Mouse (Mus musculus) CH12.LX (cell line): ENCODE data around the gene Krt28. TPM values are rescaled to one million over a fixed set of nuclear protein-coding genes. Genes with fewer than 3 reads are reported as not detected.
A peak's percentile ranks its signal among the peaks of the same experiment; 100 is the strongest.

ENCODE experiments used
- DNase-seq: peaks from one replicate; pipeline ENCODE4 v3.0.0-alpha.2; 2013; ENCODE audit errors: extremely low read depth
- H3K27ac ChIP-seq: 2 replicates; pipeline ENCODE4 v1.5.1; 2012; ENCODE audit warnings: low read depth, mild to moderate bottlenecking, control low read depth, moderate library complexity; ENCODE audit not compliant: insufficient read depth
- H3K27me3 ChIP-seq: replicated peaks from 2 replicates; pipeline ENCODE3; 2012; ENCODE audit warnings: inconsistent platforms
- H3K36me3 ChIP-seq, 2 experiments: replicated peaks in 1 of 2; 2 replicates each; pipeline versions ENCODE3 to v1.6.1; 2012; ENCODE audit warnings: inconsistent platforms in 1 of 2, low read length in 1 of 2, mild to moderate bottlenecking in 1 of 2, mixed read lengths in 1 of 2, moderate library complexity in 1 of 2; ENCODE audit not compliant: control insufficient read depth in 1 of 2, insufficient read depth in 1 of 2
- H3K4me1 ChIP-seq, 2 experiments: 2 replicates each; pipeline ENCODE4 v1.6.1; 2012; ENCODE audit warnings: inconsistent platforms in 1 of 2, moderate library complexity in 1 of 2; ENCODE audit not compliant: insufficient read depth in 2 of 2, control insufficient read depth in 1 of 2
- H3K4me2 ChIP-seq: 2 replicates; pipeline ENCODE4 v1.6.1; 2012; ENCODE audit warnings: low read depth, mild to moderate bottlenecking, control low read depth; ENCODE audit not compliant: poor library complexity, insufficient read depth, severe bottlenecking
- H3K4me3 ChIP-seq, 3 experiments: fragments of 150-350 bp in 1 of 3; sonication (generic) in 1 of 3; replicated peaks in 1 of 3; 2 replicates each; pipeline versions ENCODE3 to v1.5.1; 2011 to 2012; ENCODE audit warnings: low read depth in 2 of 3, low read length in 2 of 3, mild to moderate bottlenecking in 2 of 3, moderate library complexity in 2 of 3, control low read depth in 1 of 3, improper control_type of control experiment in 1 of 3, inconsistent platforms in 1 of 3, mixed read lengths in 1 of 3; ENCODE audit not compliant: poor library complexity in 1 of 3
- H3K79me2 ChIP-seq: replicated peaks from 2 replicates; pipeline ENCODE4 v1.6.1; 2012; ENCODE audit warnings: mild to moderate bottlenecking, moderate library complexity; ENCODE audit not compliant: control insufficient read depth, poor library complexity, insufficient read depth, severe bottlenecking; ENCODE audit errors: extremely low read depth
- H3K9ac ChIP-seq: 2 replicates; pipeline ENCODE4 v1.6.1; 2012; ENCODE audit warnings: low read depth, mild to moderate bottlenecking, control low read depth, moderate library complexity; ENCODE audit not compliant: insufficient read depth
- H3K9me3 ChIP-seq: replicated peaks from 2 replicates; pipeline ENCODE3; 2012; ENCODE audit warnings: low read length, inconsistent platforms, mixed read lengths
- BHLHE40 ChIP-seq: IDR thresholded peaks from 2 replicates; pipeline ENCODE4 v1.6.1; 2011; ENCODE audit warnings: mild to moderate bottlenecking, low read depth, low read length, improper control_type of control experiment
- CHD1 ChIP-seq: IDR thresholded peaks from 2 replicates; pipeline ENCODE4 v1.6.1; 2012; ENCODE audit warnings: low read depth, low read length, improper control_type of control experiment, inconsistent platforms
- CHD2 ChIP-seq: IDR thresholded peaks from 2 replicates; pipeline ENCODE4 v1.6.1; 2011; ENCODE audit warnings: low read length, improper control_type of control experiment
- CTCF ChIP-seq, 2 experiments: IDR thresholded peaks in 1 of 2; conservative IDR thresholded peaks in 1 of 2; 2 replicates each; pipeline ENCODE4 v1.5.1; 2011 to 2012; ENCODE audit warnings: low read depth in 2 of 2, low read length in 2 of 2, improper control_type of control experiment in 1 of 2, inconsistent platforms in 1 of 2, mild to moderate bottlenecking in 1 of 2, moderate library complexity in 1 of 2
- ELF1 ChIP-seq: IDR thresholded peaks from 2 replicates; pipeline ENCODE4 v1.6.1; 2014; ENCODE audit warnings: low read depth, mild to moderate bottlenecking, inconsistent platforms, low read length, improper control_type of control experiment
- EP300 ChIP-seq: IDR thresholded peaks from 2 replicates; pipeline ENCODE4 v1.6.1; 2011; ENCODE audit warnings: low read length, improper control_type of control experiment
- ETS1 ChIP-seq: conservative IDR thresholded peaks from 2 replicates; pipeline ENCODE4 v1.6.1; 2012; ENCODE audit warnings: low read depth, mild to moderate bottlenecking, inconsistent platforms, low read length, improper control_type of control experiment, moderate library complexity
- GABPA ChIP-seq: IDR thresholded peaks from 2 replicates; pipeline ENCODE4 v1.6.1; 2012; ENCODE audit warnings: low read depth, low read length, improper control_type of control experiment, inconsistent platforms; ENCODE audit not compliant: insufficient replicate concordance
- HCFC1 ChIP-seq: IDR thresholded peaks from 2 replicates; pipeline ENCODE4 v1.6.1; 2012; ENCODE audit warnings: low read depth, mild to moderate bottlenecking, inconsistent platforms, low read length, improper control_type of control experiment
- IRF4 ChIP-seq: IDR thresholded peaks from 2 replicates; pipeline ENCODE4 v1.6.1; 2014; ENCODE audit warnings: low read depth, mild to moderate bottlenecking, inconsistent platforms, low read length, improper control_type of control experiment
- JUN ChIP-seq: IDR thresholded peaks from 2 replicates; pipeline ENCODE4 v1.6.1; 2011; ENCODE audit warnings: low read depth, mild to moderate bottlenecking, low read length, improper control_type of control experiment, moderate library complexity; ENCODE audit not compliant: insufficient read depth
- MAX ChIP-seq: IDR thresholded peaks from 2 replicates; pipeline ENCODE4 v1.6.1; 2011; ENCODE audit warnings: low read length, improper control_type of control experiment
- MAZ ChIP-seq: IDR thresholded peaks from 2 replicates; pipeline ENCODE4 v1.6.1; 2012; ENCODE audit warnings: low read depth, mild to moderate bottlenecking, inconsistent platforms, low read length, improper control_type of control experiment, moderate library complexity
- MEF2A ChIP-seq: IDR thresholded peaks from 2 replicates; pipeline ENCODE4 v1.6.1; 2014; ENCODE audit warnings: low read depth, mild to moderate bottlenecking, inconsistent platforms, low read length, improper control_type of control experiment, borderline replicate concordance
- MXI1 ChIP-seq: IDR thresholded peaks from 2 replicates; pipeline ENCODE4 v1.6.1; 2011; ENCODE audit warnings: mild to moderate bottlenecking, low read depth, low read length, improper control_type of control experiment
- MYC ChIP-seq: IDR thresholded peaks from 2 replicates; pipeline ENCODE4 v1.6.1; 2011; ENCODE audit warnings: low read depth, mild to moderate bottlenecking, improper control_type of control experiment, low read length
- NELFE ChIP-seq: IDR thresholded peaks from 2 replicates; pipeline ENCODE4 v1.6.1; 2011; ENCODE audit warnings: low read depth, low read length, improper control_type of control experiment
- NRF1 ChIP-seq: IDR thresholded peaks from 2 replicates; pipeline ENCODE4 v1.6.1; 2014; ENCODE audit warnings: low read depth, mild to moderate bottlenecking, inconsistent platforms, low read length, improper control_type of control experiment, moderate library complexity
- PAX5 ChIP-seq: IDR thresholded peaks from 2 replicates; pipeline ENCODE4 v1.6.1; 2012; ENCODE audit warnings: low read length, inconsistent platforms, mixed read lengths
- POLR2AphosphoS2 ChIP-seq: IDR thresholded peaks from 2 replicates; pipeline ENCODE4 v1.6.1; 2011; ENCODE audit warnings: low read depth, low read length, improper control_type of control experiment
- RCOR1 ChIP-seq: conservative IDR thresholded peaks from 2 replicates; pipeline ENCODE4 v1.6.1; 2012; ENCODE audit warnings: low read depth, mild to moderate bottlenecking, inconsistent platforms, low read length, improper control_type of control experiment
- SIN3A ChIP-seq: IDR thresholded peaks from 2 replicates; pipeline ENCODE4 v1.6.1; 2012; ENCODE audit warnings: low read length, improper control_type of control experiment, inconsistent platforms
- SMC3 ChIP-seq: IDR thresholded peaks from 2 replicates; pipeline ENCODE4 v1.6.1; 2011; ENCODE audit warnings: low read depth, low read length, improper control_type of control experiment
- TBP ChIP-seq: conservative IDR thresholded peaks from 2 replicates; pipeline ENCODE4 v1.6.1; 2011; ENCODE audit warnings: low read depth, low read length, improper control_type of control experiment
- TCF12 ChIP-seq: IDR thresholded peaks from 2 replicates; pipeline ENCODE4 v1.6.1; 2014; ENCODE audit warnings: low read depth, mild to moderate bottlenecking, inconsistent platforms, low read length, improper control_type of control experiment
- UBTF ChIP-seq: IDR thresholded peaks from 2 replicates; pipeline ENCODE4 v1.6.1; 2012; ENCODE audit warnings: low read depth, mild to moderate bottlenecking, inconsistent platforms, low read length, improper control_type of control experiment, moderate library complexity
- USF1 ChIP-seq: IDR thresholded peaks from 2 replicates; pipeline ENCODE4 v1.6.1; 2014; ENCODE audit warnings: low read depth, mild to moderate bottlenecking, inconsistent platforms, low read length, improper control_type of control experiment
- USF2 ChIP-seq: conservative IDR thresholded peaks from 2 replicates; pipeline ENCODE4 v1.6.1; 2011; ENCODE audit warnings: low read depth, low read length, improper control_type of control experiment
- ZC3H11A ChIP-seq: IDR thresholded peaks from 2 replicates; pipeline ENCODE4 v1.6.1; 2012; ENCODE audit warnings: low read depth, mild to moderate bottlenecking, inconsistent platforms, low read length, improper control_type of control experiment
- ZKSCAN1 ChIP-seq: IDR thresholded peaks from 2 replicates; pipeline ENCODE4 v1.6.1; 2012; ENCODE audit warnings: low read depth, inconsistent platforms, low read length, improper control_type of control experiment, borderline replicate concordance
- ZMIZ1 ChIP-seq: IDR thresholded peaks from 2 replicates; pipeline ENCODE4 v1.6.1; 2012; ENCODE audit warnings: low read depth, mild to moderate bottlenecking, inconsistent platforms, low read length, improper control_type of control experiment
- ZNF384 ChIP-seq: IDR thresholded peaks from 2 replicates; pipeline ENCODE4 v1.6.1; 2012; ENCODE audit warnings: low read depth, low read length, improper control_type of control experiment, inconsistent platforms
- dilution Hi-C: fragments of 300-500 bp; cut with MboI; formaldehyde crosslinking; loops from 2 replicates; pipeline ENCODE4 v1.14.3; 2020; ENCODE audit warnings: low sequenced_read_pairs; ENCODE audit not compliant: extremely low pct_unique_long_range_greater_than_20kb, extremely low pct_ligation_motif_present
- in situ Hi-C: fragments of 300-500 bp; cut with MboI; formaldehyde crosslinking; loops from 3 replicates; pipeline ENCODE4 v1.14.3; 2019; ENCODE audit warnings: low sequenced_read_pairs, low pct_ligation_motif_present, low pct_unique_long_range_greater_than_20kb, mixed read lengths
- polyA plus RNA-seq: library from polyadenylated mRNA; unstranded; fragments of >175 nt; gene quantifications from 2 replicates; pipeline ENCODE4 v1.2.1, GENCODE M21; 2012; ENCODE audit warnings: low read depth; ENCODE audit not compliant: insufficient read length
- total RNA-seq, 2 experiments: library from RNA; depleted of rRNA; stranded (reverse); fragments of 300-350 nt in 1 of 2; fragments of >200 nt in 1 of 2; gene quantifications; 2 replicates each; pipeline ENCODE4 v1.2.3; 2012 to 2014

Gene Krt28
- total and polyA plus RNA-seq, 3 experiments, result 0.13 to 0.14 TPM; not detected in 1

- H3K4me2 ChIP-seq, result peak overlapping the region; percentile 70; the same call in 1 of the 2 replicates
- no peaks in the 10 kb centered on the region for H3K36me3 ChIP-seq
- no peak overlapping the region for H3K9ac ChIP-seq
- in situ Hi-C loops (no loop called here), dilution Hi-C loops (no loop called here)
- TF ChIP-seq UBTF, result no peak
- TF ChIP-seq POLR2AphosphoS2, result no peak
- TF ChIP-seq IRF4, result peak; percentile 69
- TF ChIP-seq MYC, result no peak
- TF ChIP-seq ZMIZ1, result no peak
- no peak; the same call in 1 of the 2 replicates for TF ChIP-seq JUN
- no peak for TF ChIP-seq TBP
- no peak for TF ChIP-seq RCOR1
- TF ChIP-seq USF2, result no peak
- TF ChIP-seq GABPA, result no peak
- TF ChIP-seq NRF1, result 0 out of 2 replicates have a peak, but pooled peaks have one; percentile 35
- no peak for TF ChIP-seq PAX5
- peak; percentile 61 for TF ChIP-seq ETS1
- TF ChIP-seq MAX, result no peak
- TF ChIP-seq MXI1, result no peak
- TF ChIP-seq NELFE, result no peak
- TF ChIP-seq SMC3, result no peak
- no peak for TF ChIP-seq ZKSCAN1
- no peak for TF ChIP-seq CHD2
- TF ChIP-seq SIN3A, result no peak; the same call in 1 of the 2 replicates
- peak; percentile 34; the same call in 1 of the 2 replicates for TF ChIP-seq TCF12
- TF ChIP-seq MEF2A, result 0 out of 2 replicates have a peak, but pooled peaks have one; percentile 13
- TF ChIP-seq CHD1, result no peak
- peak in 1 of 2 experiments; percentile 17; a peak in 1 of 4 replicates for TF ChIP-seq CTCF (conservative IDR thresholded peaks at IDR 0.05 in 1 of 2, IDR thresholded peaks at IDR 0.05 in 1 of 2; ENCODE audit: low read depth in 2 of 2, low read length in 2 of 2)
- TF ChIP-seq BHLHE40, result peak; percentile 52; the same call in 1 of the 2 replicates
- 0 out of 2 replicates have a peak, but pooled peaks have one; percentile 29 for TF ChIP-seq MAZ
- no peak for TF ChIP-seq ELF1
- TF ChIP-seq ZC3H11A, result no peak
- TF ChIP-seq HCFC1, result peak; percentile 27; the same call in 1 of the 2 replicates
- TF ChIP-seq EP300, result peak; percentile 56; the same call in 1 of the 2 replicates
- no peak for TF ChIP-seq USF1
- no peak for TF ChIP-seq ZNF384
- no peak overlapping the region for H3K27ac ChIP-seq
- no peaks in the 10 kb centered on the region for H3K9me3 ChIP-seq
- no peaks in the 10 kb centered on the region for H3K79me2 ChIP-seq
- H3K27me3 ChIP-seq, result peaks cover 37% of the 10 kb centered on the region
- DNase-seq, result peak; percentile 45
- no peak overlapping the region for H3K4me3 ChIP-seq
- peaks cover 3 to 16% of the 10 kb centered on the region in 2 experiments for H3K4me1 ChIP-seq
Observed at GRCm38 (mm10) chr11:99321094-99321493, 53.6 kb downstream of the Krt28 start.
